Mouse (Mus musculus): ENCODE data around the gene Hunk.

GRCm38 (mm10) chr16:90468286-90468685 lies 82.5 kb downstream of the Hunk start:
- no peak for TF ChIP-seq CTCF (IDR thresholded peaks at IDR 0.05)
- TF ChIP-seq EP300 (IDR thresholded peaks at IDR 0.05; ENCODE audit: insufficient read depth, low read depth, low read length), result no peak
